Mouse (Mus musculus) megakaryocyte progenitor cell, adult 5-6 weeks (primary cell): ENCODE data around the gene 1500009C09Rik. TPM values are rescaled to one million over a fixed set of nuclear protein-coding genes. Genes with fewer than 3 reads are reported as not detected.

Source experiments
- ATAC-seq: replicated peaks from 2 replicates; pipeline ENCODE4 v1.8.0; 2016; ENCODE audit warnings: mild to moderate bottlenecking, moderate TSS enrichment, inconsistent platforms; ENCODE audit not compliant: poor library complexity
- total RNA-seq, 2 experiments: library from RNA; stranded (forward) in 1 of 2; stranded (reverse) in 1 of 2; fragments of 157-497, 149-512 nt in 1 of 2; fragments of 200-1000 nt in 1 of 2; gene quantifications; 2 replicates each; pipeline versions ENCODE4 v1.2.3 to v1.2.4; 2015 to 2017

Gene 1500009C09Rik
- total RNA-seq, 2 experiments from 2014 or later = not detected

GRCm38 (mm10) chr15:82308416-82308815 lies 56.2 kb downstream of the 1500009C09Rik start:
- no peak for ATAC-seq

Other genes with a start within 250 kb of the 1500009C09Rik start
- 32.6 and 38.4 TPM in 2 replicates for gene Desi1, start 218.5 kb upstream of the 1500009C09Rik start, total RNA-seq (2015)
- gene Desi1, start 218.5 kb upstream of the 1500009C09Rik start, total RNA-seq (2017) = 7.1 and 9.2 TPM in 2 replicates
- gene Snu13, start 204.8 kb upstream of the 1500009C09Rik start, total RNA-seq (2015) = 235 and 245 TPM in 2 replicates
- 201 and 202 TPM in 2 replicates for gene Snu13, start 204.8 kb upstream of the 1500009C09Rik start, total RNA-seq (2017)
- not detected in 2 replicates for gene 4930407I10Rik, start 193.2 kb upstream of the 1500009C09Rik start, total RNA-seq (2015)
- gene 4930407I10Rik, start 193.2 kb upstream of the 1500009C09Rik start, total RNA-seq (2017) = not detected in 2 replicates
- not detected in 2 replicates for gene Mei1, start 182.4 kb upstream of the 1500009C09Rik start, total RNA-seq (2015)
- not detected in 2 replicates for gene Mei1, start 182.4 kb upstream of the 1500009C09Rik start, total RNA-seq (2017)
- gene Ccdc134, start 124.5 kb upstream of the 1500009C09Rik start, total RNA-seq (2015) = 5.5 and 10.4 TPM in 2 replicates
- gene Ccdc134, start 124.5 kb upstream of the 1500009C09Rik start, total RNA-seq (2017) = 19.6 and 29.7 TPM in 2 replicates
- gene Srebf2, start 105.2 kb upstream of the 1500009C09Rik start, total RNA-seq (2015) = 24.7 and 28.3 TPM in 2 replicates
- 21.0 and 23.7 TPM in 2 replicates for gene Srebf2, start 105.2 kb upstream of the 1500009C09Rik start, total RNA-seq (2017)
- 0.10 and 0.12 TPM in 2 replicates for gene Shisa8, start 39.6 kb upstream of the 1500009C09Rik start, total RNA-seq (2015)
- 0.27 and 3.2 TPM in 2 replicates for gene Shisa8, start 39.6 kb upstream of the 1500009C09Rik start, total RNA-seq (2017)
- gene Tnfrsf13c, start 28.0 kb upstream of the 1500009C09Rik start, total RNA-seq (2015) = 2.1 and 2.4 TPM in 2 replicates
- gene Tnfrsf13c, start 28.0 kb upstream of the 1500009C09Rik start, total RNA-seq (2017) = 0.34 and 0.92 TPM in 2 replicates
- 32.9 and 42.6 TPM in 2 replicates for gene Cenpm, start 7.6 kb upstream of the 1500009C09Rik start, total RNA-seq (2015)
- 16.5 and 24.9 TPM in 2 replicates for gene Cenpm, start 7.6 kb upstream of the 1500009C09Rik start, total RNA-seq (2017)
- gene Sept3, start 22.5 kb downstream of the 1500009C09Rik start, total RNA-seq (2015) = 0.07 TPM in 1 of 2 replicates, not detected in the other
- 0.08 TPM in 1 of 2 replicates, not detected in the other for gene Sept3, start 22.5 kb downstream of the 1500009C09Rik start, total RNA-seq (2017)
- gene Wbp2nl, start 46.6 kb downstream of the 1500009C09Rik start, total RNA-seq (2015) = 0.17 TPM in 1 of 2 replicates, not detected in the other
- not detected in 2 replicates for gene Wbp2nl, start 46.6 kb downstream of the 1500009C09Rik start, total RNA-seq (2017)
- gene Naga, start 86.5 kb downstream of the 1500009C09Rik start, total RNA-seq (2015) = 39.9 and 43.8 TPM in 2 replicates
- 37.1 and 37.3 TPM in 2 replicates for gene Naga, start 86.5 kb downstream of the 1500009C09Rik start, total RNA-seq (2017)
- gene Pheta2, start 86.5 kb downstream of the 1500009C09Rik start, total RNA-seq (2015) = 2.0 and 3.5 TPM in 2 replicates
- gene Pheta2, start 86.5 kb downstream of the 1500009C09Rik start, total RNA-seq (2017) = 5.2 and 7.4 TPM in 2 replicates
- gene Smdt1, start 86.6 kb downstream of the 1500009C09Rik start, total RNA-seq (2015) = 155 and 168 TPM in 2 replicates
- gene Smdt1, start 86.6 kb downstream of the 1500009C09Rik start, total RNA-seq (2017) = 94.0 and 121 TPM in 2 replicates
- gene Ndufa6, start 101.9 kb downstream of the 1500009C09Rik start, total RNA-seq (2015) = 244 and 269 TPM in 2 replicates
- 136 and 168 TPM in 2 replicates for gene Ndufa6, start 101.9 kb downstream of the 1500009C09Rik start, total RNA-seq (2017)
- 1.7 TPM in 1 of 2 replicates, not detected in the other for gene Cyp2d22, start 127.9 kb downstream of the 1500009C09Rik start, total RNA-seq (2015)
- gene Cyp2d22, start 127.9 kb downstream of the 1500009C09Rik start, total RNA-seq (2017) = 0.03 TPM in 1 of 2 replicates, not detected in the other
- gene Cyp2d11, start 141.6 kb downstream of the 1500009C09Rik start, total RNA-seq (2015) = not detected in 2 replicates
- gene Cyp2d11, start 141.6 kb downstream of the 1500009C09Rik start, total RNA-seq (2017) = not detected in 2 replicates
- not detected in 2 replicates for gene Cyp2d10, start 154.8 kb downstream of the 1500009C09Rik start, total RNA-seq (2015)
- gene Cyp2d10, start 154.8 kb downstream of the 1500009C09Rik start, total RNA-seq (2017) = not detected in 2 replicates
- gene Cyp2d9, start 181.0 kb downstream of the 1500009C09Rik start, total RNA-seq (2015) = not detected in 2 replicates
- gene Cyp2d9, start 181.0 kb downstream of the 1500009C09Rik start, total RNA-seq (2017) = not detected in 2 replicates